Mouse (Mus musculus): Measurements from ENCODE around the gene Ptprk. TPM values are rescaled to one million over a fixed set of nuclear protein-coding genes. Genes with fewer than 3 reads are reported as not detected.

Ptprk gene
- polyA plus RNA-seq, 1 experiment from 2014 or later: 27.2 TPM

DNA sequence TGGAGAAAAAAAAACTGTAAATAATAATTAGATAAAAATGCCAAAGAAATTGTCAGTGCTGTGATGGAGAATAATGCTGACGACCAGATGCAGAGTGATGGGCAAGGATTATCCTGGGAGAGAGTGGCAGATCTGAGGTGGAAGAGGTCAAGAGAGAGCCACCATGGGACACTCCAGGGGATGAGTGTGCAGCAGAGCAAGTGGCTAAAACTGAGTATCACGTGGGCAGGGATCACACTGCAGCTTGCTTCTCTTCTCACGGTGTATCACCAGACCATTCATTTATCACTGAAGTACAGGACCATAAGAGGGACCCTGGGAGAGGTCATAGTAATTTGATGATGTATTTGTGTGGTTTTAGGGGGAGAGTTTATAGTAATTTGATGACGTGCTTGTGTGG, 340.2 kb downstream of the Ptprk start:
- peak; percentile 37; the same call in 1 of the 2 replicates for ATAC-seq (ENCODE audit: insufficient read depth, low FRiP score, low TSS enrichment)
- no peak for DNase-seq (ENCODE audit: low spot score)
- no peak overlapping the region for H3K4me2 ChIP-seq (ENCODE audit: low read depth)
- no peak overlapping the region for H3K4me3 ChIP-seq (ENCODE audit: low read depth, low read length)
- H3K27me3 ChIP-seq (ENCODE audit: control insufficient read depth, insufficient read depth, low read length): no peaks in the 10 kb centered on the region
- no peaks in the 10 kb centered on the region for H3K36me3 ChIP-seq (ENCODE audit: control insufficient read depth, insufficient read depth, low read length)
- H3K9ac ChIP-seq (ENCODE audit: low read length): no peak overlapping the region
- no peak overlapping the region for H3K27ac ChIP-seq (ENCODE audit: low read depth, low read length)
- H3K9me3 ChIP-seq (ENCODE audit: control insufficient read depth, low read length): no peaks in the 10 kb centered on the region
- H3K4me1 ChIP-seq (ENCODE audit: control insufficient read depth, insufficient read depth, low read length): no peaks in the 10 kb centered on the region
- 60% methylated on average over 4 of the region's 4 CpGs for WGBS

DNA sequence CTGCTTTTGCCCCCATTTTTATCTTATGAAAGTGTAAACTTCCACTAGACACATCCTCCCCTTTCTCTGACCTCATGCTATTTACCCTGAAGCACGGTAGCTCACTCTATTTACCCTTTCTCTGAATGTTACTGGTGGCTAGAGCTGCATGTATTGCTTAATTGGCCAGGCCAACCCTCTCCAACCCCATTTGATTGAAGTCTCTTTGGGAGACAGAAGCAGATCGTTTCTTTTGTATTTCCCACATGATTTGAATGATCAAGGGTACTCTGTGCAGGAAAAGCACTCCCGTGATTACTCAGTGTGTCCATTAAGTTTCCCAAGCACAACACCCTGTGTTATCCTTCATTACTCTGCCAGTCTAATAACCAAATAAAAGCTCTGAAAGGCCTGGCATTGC, 348.0 kb downstream of the Ptprk start:
- no peaks in the 10 kb centered on the region for H3K9me3 ChIP-seq (ENCODE audit: control insufficient read depth, low read length)
- H3K4me2 ChIP-seq (ENCODE audit: low read depth): no peak overlapping the region
- no peaks in the 10 kb centered on the region for H3K27me3 ChIP-seq (ENCODE audit: control insufficient read depth, insufficient read depth, low read length)
- no peak for DNase-seq (ENCODE audit: low spot score)
- no peak overlapping the region for H3K27ac ChIP-seq (ENCODE audit: low read depth, low read length)
- H3K9ac ChIP-seq (ENCODE audit: low read length): no peak overlapping the region
- H3K4me3 ChIP-seq (ENCODE audit: low read depth, low read length): no peak overlapping the region
- WGBS: 56% methylated on average over 3 of the region's 3 CpGs
- H3K36me3 ChIP-seq (ENCODE audit: control insufficient read depth, insufficient read depth, low read length): no peaks in the 10 kb centered on the region
- H3K4me1 ChIP-seq (ENCODE audit: control insufficient read depth, insufficient read depth, low read length): no peaks in the 10 kb centered on the region
- ATAC-seq (ENCODE audit: insufficient read depth, low FRiP score, low TSS enrichment): no peak

DNA sequence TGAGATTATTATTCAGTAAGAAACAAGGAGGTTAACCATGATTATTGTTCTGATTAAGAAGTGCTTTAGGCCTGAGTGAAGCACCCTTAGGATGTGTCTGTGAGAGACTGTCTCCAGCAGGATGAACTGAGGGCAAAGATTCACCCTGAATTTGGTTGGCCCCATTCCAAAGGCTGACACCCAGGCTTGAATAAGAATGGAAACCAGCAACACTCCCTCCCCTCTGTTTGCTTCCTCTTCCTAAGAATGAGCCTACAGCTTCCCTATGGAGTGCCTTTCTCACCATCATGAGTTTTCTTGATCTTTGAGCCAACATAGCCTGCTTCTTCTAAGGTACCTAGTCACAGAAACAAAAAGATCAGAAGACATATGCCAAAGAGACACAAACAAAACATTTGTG, 350.8 kb downstream of the Ptprk start:
- H3K9me3 ChIP-seq (ENCODE audit: control insufficient read depth, low read length): no peaks in the 10 kb centered on the region
- H3K9ac ChIP-seq (ENCODE audit: low read length): no peak overlapping the region
- no peak for DNase-seq (ENCODE audit: low spot score)
- H3K27me3 ChIP-seq (ENCODE audit: control insufficient read depth, insufficient read depth, low read length): no peaks in the 10 kb centered on the region
- no peaks in the 10 kb centered on the region for H3K4me1 ChIP-seq (ENCODE audit: control insufficient read depth, insufficient read depth, low read length)
- no peak overlapping the region for H3K4me2 ChIP-seq (ENCODE audit: low read depth)
- H3K36me3 ChIP-seq (ENCODE audit: control insufficient read depth, insufficient read depth, low read length): no peaks in the 10 kb centered on the region
- no peak for ATAC-seq (ENCODE audit: insufficient read depth, low FRiP score, low TSS enrichment)
- H3K4me3 ChIP-seq (ENCODE audit: low read depth, low read length): no peak overlapping the region
- H3K27ac ChIP-seq (ENCODE audit: low read depth, low read length): no peak overlapping the region

DNA sequence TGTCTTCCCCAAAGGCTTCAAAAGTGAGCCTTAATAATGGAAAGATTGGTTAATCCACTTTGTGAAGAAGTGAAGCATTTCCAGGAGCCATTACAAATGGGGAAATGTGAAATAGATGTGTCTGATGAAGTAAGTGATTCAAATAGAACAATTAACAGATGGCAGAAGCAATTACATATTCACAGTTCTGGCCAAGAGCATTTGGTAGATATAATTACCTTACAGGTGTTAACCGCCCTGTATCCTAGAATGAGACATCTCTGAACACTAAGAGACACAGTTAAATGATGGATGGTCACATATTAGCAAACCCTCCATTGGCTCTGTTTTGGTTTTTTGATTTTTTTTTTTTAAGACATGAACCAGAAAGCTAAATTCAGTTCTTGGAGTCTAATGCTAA, 361.5 kb downstream of the Ptprk start:
- H3K9ac ChIP-seq (ENCODE audit: low read length): no peak overlapping the region
- H3K4me3 ChIP-seq (ENCODE audit: low read depth, low read length): no peak overlapping the region
- 92% methylated on average over 1 of the region's 1 CpGs for WGBS
- no peaks in the 10 kb centered on the region for H3K4me1 ChIP-seq (ENCODE audit: control insufficient read depth, insufficient read depth, low read length)
- no peak overlapping the region for H3K4me2 ChIP-seq (ENCODE audit: low read depth)
- no peaks in the 10 kb centered on the region for H3K27me3 ChIP-seq (ENCODE audit: control insufficient read depth, insufficient read depth, low read length)
- ATAC-seq (ENCODE audit: insufficient read depth, low FRiP score, low TSS enrichment) (no peak), DNase-seq (ENCODE audit: low spot score) (no peak)
- H3K27ac ChIP-seq (ENCODE audit: low read depth, low read length): no peak overlapping the region
- H3K36me3 ChIP-seq (ENCODE audit: control insufficient read depth, insufficient read depth, low read length): no peaks in the 10 kb centered on the region
- H3K9me3 ChIP-seq (ENCODE audit: control insufficient read depth, low read length): no peaks in the 10 kb centered on the region

DNA sequence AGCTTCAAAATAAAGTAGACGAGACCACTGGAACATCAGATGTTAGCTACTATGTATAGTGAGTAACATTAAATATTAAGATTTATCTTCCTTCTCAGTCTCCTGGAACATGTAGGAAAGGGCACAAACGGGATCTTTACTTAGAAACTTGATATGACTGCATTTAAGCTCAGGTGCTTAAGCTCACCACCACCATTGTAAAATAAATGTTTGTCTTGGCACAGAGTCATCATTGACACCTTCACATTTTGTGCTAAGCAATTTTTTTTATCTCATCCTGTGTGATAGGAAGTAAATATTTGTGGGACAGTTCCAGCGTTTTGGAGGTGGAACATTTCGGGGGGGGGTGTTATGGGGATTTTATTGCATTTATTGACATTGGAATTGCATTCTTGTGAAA, 375.2 kb downstream of the Ptprk start:
- H3K27me3 ChIP-seq (ENCODE audit: control insufficient read depth, insufficient read depth, low read length): no peaks in the 10 kb centered on the region
- ATAC-seq (ENCODE audit: insufficient read depth, low FRiP score, low TSS enrichment) (no peak), DNase-seq (ENCODE audit: low spot score) (no peak)
- no peak overlapping the region for H3K9ac ChIP-seq (ENCODE audit: low read length)
- no peak overlapping the region for H3K27ac ChIP-seq (ENCODE audit: low read depth, low read length)
- no peaks in the 10 kb centered on the region for H3K4me1 ChIP-seq (ENCODE audit: control insufficient read depth, insufficient read depth, low read length)
- H3K36me3 ChIP-seq (ENCODE audit: control insufficient read depth, insufficient read depth, low read length): no peaks in the 10 kb centered on the region
- H3K4me2 ChIP-seq (ENCODE audit: low read depth): no peak overlapping the region
- 78% methylated on average over 4 of the region's 4 CpGs for WGBS
- no peaks in the 10 kb centered on the region for H3K9me3 ChIP-seq (ENCODE audit: control insufficient read depth, low read length)
- no peak overlapping the region for H3K4me3 ChIP-seq (ENCODE audit: low read depth, low read length)

DNA sequence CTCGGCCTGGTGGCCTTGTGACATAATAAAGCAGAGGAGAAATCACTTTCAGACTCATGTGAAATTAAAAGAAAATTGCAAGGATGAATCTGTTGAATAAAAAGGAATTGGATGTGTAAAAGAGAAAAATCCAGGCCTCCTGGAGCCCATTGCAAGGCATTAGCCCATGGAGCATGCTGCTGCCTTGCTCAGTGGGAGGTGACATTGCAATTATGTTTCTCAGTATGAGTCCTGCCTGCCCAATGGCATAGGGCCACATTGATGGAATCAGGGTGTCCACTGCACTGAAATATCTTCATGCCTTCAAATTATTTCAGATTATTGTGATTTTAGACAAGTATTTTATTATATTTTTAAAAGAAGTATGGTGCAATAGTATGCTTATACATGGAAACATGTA, 376.0 kb downstream of the Ptprk start:
- Histone ChIP-seq H3K36me3 (ENCODE audit: control insufficient read depth, insufficient read depth, low read length) (no peaks in the 10 kb centered on the region), H3K4me2 (ENCODE audit: low read depth) (no peak overlapping the region), H3K9me3 (ENCODE audit: control insufficient read depth, low read length) (no peaks in the 10 kb centered on the region), H3K27ac (ENCODE audit: low read depth, low read length) (no peak overlapping the region), H3K27me3 (ENCODE audit: control insufficient read depth, insufficient read depth, low read length) (no peaks in the 10 kb centered on the region), H3K4me1 (ENCODE audit: control insufficient read depth, insufficient read depth, low read length) (no peaks in the 10 kb centered on the region), H3K4me3 (ENCODE audit: low read depth, low read length) (no peak overlapping the region), H3K9ac (ENCODE audit: low read length) (no peak overlapping the region)
- DNase-seq (ENCODE audit: low spot score) (no peak), ATAC-seq (ENCODE audit: insufficient read depth, low FRiP score, low TSS enrichment) (no peak)
- WGBS: 72% methylated on average over 1 of the region's 1 CpGs

DNA sequence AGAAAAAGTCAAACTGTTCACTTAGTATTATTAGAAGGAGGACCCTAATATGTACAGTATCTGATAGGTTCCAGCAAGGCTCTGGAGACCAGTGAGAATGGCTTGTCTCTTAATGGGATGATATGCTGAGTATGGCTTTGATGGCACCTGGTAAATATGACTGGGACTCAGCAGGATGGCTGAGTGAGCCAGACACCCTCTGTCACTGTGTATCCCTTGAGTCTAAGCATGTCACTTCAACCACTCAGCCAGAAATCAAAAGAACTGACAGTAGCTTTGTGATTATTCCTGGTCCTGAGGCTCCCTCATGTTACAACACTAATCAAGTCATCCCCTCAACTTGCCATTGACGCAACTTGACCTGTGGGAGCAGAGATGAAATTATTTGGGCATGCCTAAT, 383.4 kb downstream of the Ptprk start:
- H3K9ac ChIP-seq (ENCODE audit: low read length): no peak overlapping the region
- ATAC-seq (ENCODE audit: insufficient read depth, low FRiP score, low TSS enrichment) (no peak), DNase-seq (ENCODE audit: low spot score) (no peak)
- H3K27ac ChIP-seq (ENCODE audit: low read depth, low read length): no peak overlapping the region
- 85% methylated on average over 1 of the region's 1 CpGs for WGBS
- H3K4me2 ChIP-seq (ENCODE audit: low read depth): no peak overlapping the region
- no peaks in the 10 kb centered on the region for H3K27me3 ChIP-seq (ENCODE audit: control insufficient read depth, insufficient read depth, low read length)
- no peaks in the 10 kb centered on the region for H3K9me3 ChIP-seq (ENCODE audit: control insufficient read depth, low read length)
- H3K4me1 ChIP-seq (ENCODE audit: control insufficient read depth, insufficient read depth, low read length): no peaks in the 10 kb centered on the region
- H3K36me3 ChIP-seq (ENCODE audit: control insufficient read depth, insufficient read depth, low read length): no peaks in the 10 kb centered on the region
- H3K4me3 ChIP-seq (ENCODE audit: low read depth, low read length): no peak overlapping the region

DNA sequence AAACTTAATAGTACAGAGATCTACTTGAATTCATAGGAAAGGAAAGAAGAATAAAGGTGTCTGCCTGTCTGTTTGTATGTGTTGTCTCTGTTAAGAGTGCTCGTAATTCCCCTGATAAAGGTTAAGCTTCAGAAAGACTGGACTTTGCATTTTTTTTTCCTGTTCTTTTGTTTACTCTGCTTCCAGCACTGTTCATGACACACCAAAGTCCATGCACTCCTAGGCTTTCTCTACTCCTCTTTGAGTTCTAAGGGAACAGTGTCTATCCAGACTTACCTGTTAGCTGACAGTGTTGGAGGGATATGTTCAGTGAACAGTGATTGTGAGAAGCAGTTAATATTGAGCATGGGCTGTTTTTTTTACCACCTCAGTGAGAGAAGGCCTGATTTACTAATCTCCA, 385.3 kb downstream of the Ptprk start:
- Histone ChIP-seq H3K4me1 (ENCODE audit: control insufficient read depth, insufficient read depth, low read length) (no peaks in the 10 kb centered on the region), H3K9ac (ENCODE audit: low read length) (no peak overlapping the region), H3K27me3 (ENCODE audit: control insufficient read depth, insufficient read depth, low read length) (no peaks in the 10 kb centered on the region), H3K27ac (ENCODE audit: low read depth, low read length) (no peak overlapping the region), H3K4me2 (ENCODE audit: low read depth) (no peak overlapping the region), H3K4me3 (ENCODE audit: low read depth, low read length) (no peak overlapping the region), H3K36me3 (ENCODE audit: control insufficient read depth, insufficient read depth, low read length) (no peaks in the 10 kb centered on the region), H3K9me3 (ENCODE audit: control insufficient read depth, low read length) (no peaks in the 10 kb centered on the region)
- no peak for DNase-seq (ENCODE audit: low spot score)
- ATAC-seq (ENCODE audit: insufficient read depth, low FRiP score, low TSS enrichment): no peak
- WGBS: 71% methylated on average over 1 of the region's 1 CpGs

DNA sequence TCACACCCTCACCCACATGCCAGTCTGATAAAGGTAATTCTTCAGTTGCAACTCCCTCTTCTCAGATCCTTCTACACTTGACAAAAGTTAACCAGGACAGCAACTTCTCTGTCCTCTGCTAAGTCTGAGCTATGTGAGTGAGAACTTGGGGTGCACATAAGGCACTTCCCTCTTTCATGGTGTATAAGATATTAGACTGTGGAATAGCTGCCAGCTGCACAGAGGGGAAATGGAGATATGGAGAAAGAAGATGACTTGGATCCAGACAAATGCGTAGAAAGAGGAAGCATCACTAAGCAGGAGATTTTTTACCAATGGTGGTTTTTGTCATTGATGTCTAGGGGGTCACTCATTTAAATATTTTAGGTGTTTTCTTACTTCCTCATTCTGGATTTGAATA, 389.1 kb downstream of the Ptprk start:
- Histone ChIP-seq H3K36me3 (ENCODE audit: control insufficient read depth, insufficient read depth, low read length) (no peaks in the 10 kb centered on the region), H3K4me3 (ENCODE audit: low read depth, low read length) (no peak overlapping the region), H3K4me1 (ENCODE audit: control insufficient read depth, insufficient read depth, low read length) (no peaks in the 10 kb centered on the region), H3K27me3 (ENCODE audit: control insufficient read depth, insufficient read depth, low read length) (no peaks in the 10 kb centered on the region), H3K9me3 (ENCODE audit: control insufficient read depth, low read length) (no peaks in the 10 kb centered on the region), H3K9ac (ENCODE audit: low read length) (no peak overlapping the region), H3K4me2 (ENCODE audit: low read depth) (no peak overlapping the region), H3K27ac (ENCODE audit: low read depth, low read length) (no peak overlapping the region)
- DNase-seq (ENCODE audit: low spot score) (no peak), ATAC-seq (ENCODE audit: insufficient read depth, low FRiP score, low TSS enrichment) (no peak)
- 91% methylated on average over 1 of the region's 1 CpGs for WGBS
